Mouse (Mus musculus): ENCODE measurements at regions not wholly inside any gene's neighbourhood (a gene's known extent, or its start where the extent isn't known, plus 50 kb on each side); places are given as distances from the start of the nearest gene placed in this dataset.

- Histone ChIP-seq H3K4me1 (ENCODE audit: control insufficient read depth, insufficient read depth, low read length) (no peaks in the 10 kb centered on the region), H3K9ac (replicated peaks; ENCODE audit: low read length) (no peak overlapping the region), H3K4me3 (replicated peaks; ENCODE audit: low read depth, low read length) (no peak overlapping the region), H3K27me3 (ENCODE audit: control insufficient read depth, insufficient read depth, low read length) (no peaks in the 10 kb centered on the region), H3K4me2 (ENCODE audit: low read length) (no peak overlapping the region), H3K36me3 (ENCODE audit: control insufficient read depth, insufficient read depth, low read length) (no peaks in the 10 kb centered on the region), H3K9me3 (ENCODE audit: control insufficient read depth, low read length) (no peaks in the 10 kb centered on the region), H3K27ac (replicated peaks; ENCODE audit: low read depth, low read length) (no peak overlapping the region)
- no peak for DNase-seq
- 54% methylated on average over 19 of the region's 19 CpGs for WGBS
- no peak for ATAC-seq (ENCODE audit: low FRiP score, low TSS enrichment)
Observed at GRCm38 (mm10) chr8:25323643-25324420, 499.7 kb upstream of the Adam5 start.

- no peak overlapping the region for H3K9ac ChIP-seq (replicated peaks; ENCODE audit: low read length)
- DNase-seq, result no peak
- no peaks in the 10 kb centered on the region for H3K36me3 ChIP-seq (ENCODE audit: control insufficient read depth, insufficient read depth, low read length)
Observed at GRCm38 (mm10) chr8:25316383-25316782, 492.2 kb upstream of the Adam5 start.

GRCm38 (mm10) chr8:25311811-25312533, 487.8 kb upstream of the Adam5 start:
- Histone ChIP-seq H3K9me3 (ENCODE audit: control insufficient read depth, low read length) (no peaks in the 10 kb centered on the region), H3K4me3 (replicated peaks; ENCODE audit: low read depth, low read length) (no peak overlapping the region), H3K9ac (replicated peaks; ENCODE audit: low read length) (0 out of 2 replicates have a peak overlapping the region, but pooled peaks have one; percentile 23), H3K27me3 (ENCODE audit: control insufficient read depth, insufficient read depth, low read length) (no peaks in the 10 kb centered on the region), H3K4me2 (ENCODE audit: low read length) (no peak overlapping the region), H3K36me3 (ENCODE audit: control insufficient read depth, insufficient read depth, low read length) (no peaks in the 10 kb centered on the region), H3K27ac (replicated peaks; ENCODE audit: low read depth, low read length) (peak overlapping the region; percentile 17; the same call in 1 of the 2 replicates), H3K4me1 (ENCODE audit: control insufficient read depth, insufficient read depth, low read length) (peaks cover 2% of the 10 kb centered on the region)
- 20% methylated on average over 12 of the region's 12 CpGs for WGBS
- ATAC-seq (ENCODE audit: low FRiP score, low TSS enrichment) (0 out of 2 replicates have a peak, but pooled peaks have one; percentile 6), DNase-seq (peak; percentile 36)

More at GRCm38 (mm10) chr8:25316383-25316782, 492.2 kb upstream of the Adam5 start:
- Histone ChIP-seq H3K4me3 (replicated peaks; ENCODE audit: low read depth, low read length) (no peak overlapping the region), H3K27me3 (ENCODE audit: control insufficient read depth, insufficient read depth, low read length) (no peaks in the 10 kb centered on the region), H3K9me3 (ENCODE audit: control insufficient read depth, low read length) (no peaks in the 10 kb centered on the region), H3K4me2 (ENCODE audit: low read length) (no peak overlapping the region), H3K27ac (replicated peaks; ENCODE audit: low read depth, low read length) (no peak overlapping the region), H3K4me1 (ENCODE audit: control insufficient read depth, insufficient read depth, low read length) (no peaks in the 10 kb centered on the region; the same call in 1 of the 2 replicates)
- 79% methylated on average over 4 of the region's 4 CpGs for WGBS
- no peak for ATAC-seq (ENCODE audit: low FRiP score, low TSS enrichment)

- no peak for ATAC-seq (ENCODE audit: low FRiP score, low TSS enrichment)
- WGBS, result 83% methylated on average over 4 of the region's 4 CpGs
- no peak overlapping the region for H3K27ac ChIP-seq (replicated peaks; ENCODE audit: low read depth, low read length)
Observed at GRCm38 (mm10) chr8:25307956-25308355, 483.8 kb upstream of the Adam5 start.

GRCm38 (mm10) chr8:25307511-25307910, 483.3 kb upstream of the Adam5 start:
- DNase-seq (no peak), ATAC-seq (ENCODE audit: low FRiP score, low TSS enrichment) (no peak)
- 89% methylated on average over 11 of the region's 11 CpGs for WGBS
- Histone ChIP-seq H3K4me1 (ENCODE audit: control insufficient read depth, insufficient read depth, low read length) (peaks cover 6% of the 10 kb centered on the region), H3K4me3 (replicated peaks; ENCODE audit: low read depth, low read length) (no peak overlapping the region), H3K27ac (replicated peaks; ENCODE audit: low read depth, low read length) (no peak overlapping the region), H3K9ac (replicated peaks; ENCODE audit: low read length) (no peak overlapping the region), H3K36me3 (ENCODE audit: control insufficient read depth, insufficient read depth, low read length) (no peaks in the 10 kb centered on the region), H3K27me3 (ENCODE audit: control insufficient read depth, insufficient read depth, low read length) (no peaks in the 10 kb centered on the region), H3K4me2 (ENCODE audit: low read length) (no peak overlapping the region), H3K9me3 (ENCODE audit: control insufficient read depth, low read length) (no peaks in the 10 kb centered on the region)

More at GRCm38 (mm10) chr8:25307956-25308355, 483.8 kb upstream of the Adam5 start:
- Histone ChIP-seq H3K4me1 (ENCODE audit: control insufficient read depth, insufficient read depth, low read length) (peaks cover 6% of the 10 kb centered on the region), H3K9me3 (ENCODE audit: control insufficient read depth, low read length) (no peaks in the 10 kb centered on the region), H3K4me3 (replicated peaks; ENCODE audit: low read depth, low read length) (no peak overlapping the region), H3K4me2 (ENCODE audit: low read length) (no peak overlapping the region), H3K9ac (replicated peaks; ENCODE audit: low read length) (no peak overlapping the region), H3K27me3 (ENCODE audit: control insufficient read depth, insufficient read depth, low read length) (no peaks in the 10 kb centered on the region), H3K36me3 (ENCODE audit: control insufficient read depth, insufficient read depth, low read length) (no peaks in the 10 kb centered on the region)
- DNase-seq, result no peak

GRCm38 (mm10) chr8:25306769-25307491, 482.8 kb upstream of the Adam5 start:
- H3K27me3 ChIP-seq (ENCODE audit: control insufficient read depth, insufficient read depth, low read length), result no peaks in the 10 kb centered on the region
- 63% methylated on average over 15 of the region's 15 CpGs for WGBS
- no peak overlapping the region for H3K9ac ChIP-seq (replicated peaks; ENCODE audit: low read length)
- H3K27ac ChIP-seq (replicated peaks; ENCODE audit: low read depth, low read length), result no peak overlapping the region
- no peaks in the 10 kb centered on the region for H3K9me3 ChIP-seq (ENCODE audit: control insufficient read depth, low read length)
- H3K4me1 ChIP-seq (ENCODE audit: control insufficient read depth, insufficient read depth, low read length), result peaks cover 6% of the 10 kb centered on the region
- H3K4me2 ChIP-seq (ENCODE audit: low read length), result no peak overlapping the region
- ATAC-seq (ENCODE audit: low FRiP score, low TSS enrichment) (no peak), DNase-seq (peak; percentile 64)
- no peaks in the 10 kb centered on the region for H3K36me3 ChIP-seq (ENCODE audit: control insufficient read depth, insufficient read depth, low read length)
- H3K4me3 ChIP-seq (replicated peaks; ENCODE audit: low read depth, low read length), result no peak overlapping the region

Data from midbrain, embryonic 14.5 days (tissue).